Mouse (Mus musculus) limb, embryonic 11.5 days (tissue): ENCODE data around the gene Pax7. TPM values are rescaled to one million over a fixed set of nuclear protein-coding genes. Genes with fewer than 3 reads are reported as not detected.

Experiments
- ATAC-seq: fragments of 200-750 bp; cut with Nextera tagmentation; 2 replicates; pipeline ENCODE4 v1.8.0; 2017; ENCODE audit warnings: low read depth; ENCODE audit not compliant: insufficient number of reproducible peaks, low FRiP score, low TSS enrichment
- DNase-seq: peaks from one replicate; pipeline ENCODE4 v3.0.0-alpha.2; 2015; ENCODE audit warnings: low spot score
- H3K27ac ChIP-seq: fragments of 300-500 bp; sonication (generic); replicated peaks from 2 replicates; pipeline ENCODE4 v1.5.1; 2014; ENCODE audit warnings: low read depth, mild to moderate bottlenecking, low read length
- H3K27me3 ChIP-seq: fragments of 300-500 bp; sonication (generic); 2 replicates; pipeline ENCODE4 v1.6.1; 2014; ENCODE audit warnings: mild to moderate bottlenecking, low read length, mixed read lengths; ENCODE audit not compliant: control insufficient read depth, insufficient read depth
- H3K36me3 ChIP-seq: fragments of 300-500 bp; sonication (generic); 2 replicates; pipeline ENCODE4 v1.6.1; 2014; ENCODE audit warnings: mild to moderate bottlenecking, low read length, moderate library complexity, mixed read lengths; ENCODE audit not compliant: control insufficient read depth, insufficient read depth
- H3K4me1 ChIP-seq: fragments of 300-500 bp; sonication (generic); 2 replicates; pipeline ENCODE4 v1.6.1; 2014; ENCODE audit warnings: low read length, mixed read lengths; ENCODE audit not compliant: control insufficient read depth, insufficient read depth
- H3K4me2 ChIP-seq: fragments of 300-500 bp; sonication (generic); 2 replicates; pipeline ENCODE4 v1.6.1; 2014; ENCODE audit warnings: low read depth, mild to moderate bottlenecking, moderate library complexity; ENCODE audit not compliant: severe bottlenecking
- H3K4me3 ChIP-seq: fragments of 300-500 bp; sonication (generic); 2 replicates; pipeline ENCODE4 v1.5.1; 2014; ENCODE audit warnings: low read depth, low read length
- H3K9ac ChIP-seq: fragments of 300-500 bp; sonication (generic); 2 replicates; pipeline ENCODE4 v1.6.1; 2014; ENCODE audit warnings: mild to moderate bottlenecking, low read length
- H3K9me3 ChIP-seq: fragments of 300-500 bp; sonication (generic); 2 replicates; pipeline ENCODE4 v1.6.1; 2016; ENCODE audit warnings: low read length; ENCODE audit not compliant: control insufficient read depth
- WGBS: fragments of 180-500 bp; shearing (Covaris S2); extraction: QIAGEN DNeasy Blood & Tissue Kit; methylation state at CpG from one replicate; pipeline ENCODE4 v1.1.7; 2014; 5-methylcytosine and 5-hydroxymethylcytosine counted together
- polyA plus RNA-seq: library from polyadenylated mRNA; unstranded; fragments of >200 nt; fragmentation: Nextera tagmentation; extraction: Ambion mirVana; gene quantifications from 2 replicates; pipeline ENCODE4 v1.2.1, GENCODE M21; 2014

Pax7 gene
- polyA plus RNA-seq, 1 experiment from 2014 or later, result 0.25 TPM

DNA sequence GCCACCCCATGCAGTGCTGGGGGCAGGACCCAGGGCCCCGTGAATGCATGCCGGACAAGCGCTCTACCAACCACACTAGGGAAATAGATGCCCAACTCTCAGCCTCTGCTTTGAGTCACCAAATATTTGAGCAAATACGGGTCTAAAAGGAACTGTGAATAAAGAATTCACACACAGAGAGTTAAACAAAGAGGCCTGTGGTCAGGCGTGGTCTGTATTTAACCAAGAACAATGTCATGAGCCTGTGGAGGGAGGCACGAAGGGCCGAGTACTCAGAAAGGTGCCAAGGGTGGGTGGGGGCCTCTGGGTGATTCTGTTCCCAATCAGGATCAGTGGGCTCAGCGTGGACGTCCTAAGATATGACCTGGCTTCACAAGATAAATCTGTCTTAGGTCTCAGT lies 145.3 kb downstream of the Pax7 start:
- H3K27me3 ChIP-seq, result 0 out of 2 replicates have a peak, but pooled peaks cover 4% of the 10 kb centered on the region

More for the DNA sequence above, 145.3 kb downstream of the Pax7 start:
- Histone ChIP-seq H3K4me3 (no peak overlapping the region), H3K27ac (no peak overlapping the region), H3K9me3 (no peaks in the 10 kb centered on the region), H3K9ac (no peak overlapping the region), H3K36me3 (no peaks in the 10 kb centered on the region), H3K4me2 (no peak overlapping the region), H3K4me1 (no peaks in the 10 kb centered on the region)
- DNase-seq, result no peak
- no peak for ATAC-seq
- WGBS, result 77% methylated on average over 9 of the region's 9 CpGs

Other genes starting within 250 kb of the Pax7 start
- not detected in 2 replicates for gene Gm21969, start 230.3 kb downstream of the Pax7 start, polyA plus RNA-seq
- 15.4 and 17.0 TPM in 2 replicates for gene Aldh4a1, start 210.7 kb downstream of the Pax7 start, polyA plus RNA-seq
- not detected in 2 replicates for gene Tas1r2, start 180.0 kb downstream of the Pax7 start, polyA plus RNA-seq
- gene Klhdc7a, start 134.5 kb upstream of the Pax7 start, polyA plus RNA-seq, result 0.04 TPM in 1 of 2 replicates, not detected in the other